Mouse (Mus musculus) hindbrain, embryonic 15.5 days (tissue): ENCODE results near the gene St3gal5. TPM values are rescaled to one million over a fixed set of nuclear protein-coding genes. Genes with fewer than 3 reads are reported as not detected.

Experiments
- ATAC-seq: fragments of 200-750 bp; cut with Nextera tagmentation; 2 replicates; pipeline ENCODE4 v1.8.0; 2017; ENCODE audit warnings: low read depth, moderate number of reproducible peaks, moderate TSS enrichment; ENCODE audit not compliant: low FRiP score
- H3K27ac ChIP-seq: fragments of 300-500 bp; sonication (generic); replicated peaks from 2 replicates; pipeline ENCODE4 v1.5.1; 2015; ENCODE audit warnings: mild to moderate bottlenecking, inconsistent platforms
- H3K27me3 ChIP-seq: fragments of 300-500 bp; sonication (generic); 2 replicates; pipeline ENCODE4 v1.6.1; 2015; ENCODE audit warnings: control low read depth, inconsistent platforms
- H3K36me3 ChIP-seq: fragments of 300-500 bp; sonication (generic); 2 replicates; pipeline ENCODE4 v1.6.1; 2015; ENCODE audit warnings: control low read depth, inconsistent platforms
- H3K4me1 ChIP-seq: fragments of 300-500 bp; sonication (generic); replicated peaks from 2 replicates; pipeline ENCODE4 v1.6.1; 2015; ENCODE audit warnings: control low read depth, inconsistent platforms
- H3K4me2 ChIP-seq: fragments of 300-500 bp; sonication (generic); 2 replicates; pipeline ENCODE4 v1.6.1; 2015; ENCODE audit warnings: moderate library complexity, mild to moderate bottlenecking, inconsistent platforms
- H3K4me3 ChIP-seq: fragments of 300-500 bp; sonication (generic); 2 replicates; pipeline ENCODE4 v1.5.1; 2015; ENCODE audit warnings: mild to moderate bottlenecking, inconsistent platforms
- H3K9ac ChIP-seq: fragments of 300-500 bp; sonication (generic); 2 replicates; pipeline ENCODE4 v1.6.1; 2015; ENCODE audit warnings: inconsistent platforms
- H3K9me3 ChIP-seq: fragments of 300-500 bp; sonication (generic); 2 replicates; pipeline ENCODE4 v1.6.1; 2016; ENCODE audit warnings: control low read depth, inconsistent platforms
- WGBS: fragments of 180-500 bp; shearing (Covaris S2); methylation state at CpG from one replicate; pipeline ENCODE4 v1.1.7; 2015; 5-methylcytosine and 5-hydroxymethylcytosine counted together
- polyA plus RNA-seq: library from polyadenylated mRNA; unstranded; fragments of >200 nt; fragmentation: Nextera tagmentation; extraction: Ambion mirVana; gene quantifications from 2 replicates; pipeline ENCODE4 v1.2.1, GENCODE M21; 2015

Gene St3gal5
- polyA plus RNA-seq, 1 experiment from 2014 or later = 62.5 TPM

GRCm38 (mm10) chr6:72098691-72099090, 1.3 kb downstream of the St3gal5 start:
- ATAC-seq = no peak
- Histone ChIP-seq H3K27ac (peak overlapping the region; percentile 84; the same call in 1 of the 2 replicates), H3K9ac (peak overlapping the region; percentile 94), H3K4me3 (peak overlapping the region; percentile 91), H3K4me1 (peaks cover 28% of the 10 kb centered on the region), H3K4me2 (peak overlapping the region; percentile 81), H3K27me3 (no peaks in the 10 kb centered on the region), H3K36me3 (no peaks in the 10 kb centered on the region), H3K9me3 (no peaks in the 10 kb centered on the region)
- WGBS = 16% methylated on average over 2 of the region's 2 CpGs

- Histone ChIP-seq H3K36me3 (no peaks in the 10 kb centered on the region), H3K4me1 (peaks cover 28% of the 10 kb centered on the region), H3K27ac (no peak overlapping the region), H3K27me3 (no peaks in the 10 kb centered on the region), H3K4me2 (peak overlapping the region; percentile 81), H3K4me3 (peak overlapping the region; percentile 91; the same call in 1 of the 2 replicates), H3K9ac (no peak overlapping the region), H3K9me3 (no peaks in the 10 kb centered on the region)
- no peak for ATAC-seq
- WGBS = 78% methylated on average over 3 of the region's 3 CpGs
Observed at GRCm38 (mm10) chr6:72099281-72099680, 1.9 kb downstream of the St3gal5 start.

GRCm38 (mm10) chr6:72100171-72100570, 2.8 kb downstream of the St3gal5 start:
- Histone ChIP-seq H3K9me3 (no peaks in the 10 kb centered on the region), H3K27me3 (no peaks in the 10 kb centered on the region), H3K9ac (no peak overlapping the region), H3K36me3 (no peaks in the 10 kb centered on the region), H3K27ac (no peak overlapping the region), H3K4me1 (peaks cover 28% of the 10 kb centered on the region), H3K4me3 (no peak overlapping the region), H3K4me2 (no peak overlapping the region)
- WGBS = 55% methylated on average over 5 of the region's 5 CpGs
- no peak for ATAC-seq

- 86% methylated on average over 8 of the region's 8 CpGs for WGBS
- ATAC-seq = no peak
Observed at GRCm38 (mm10) chr6:72100939-72101338, 3.5 kb downstream of the St3gal5 start.

GRCm38 (mm10) chr6:72101386-72101785, 4.0 kb downstream of the St3gal5 start:
- peaks cover 28% of the 10 kb centered on the region for H3K4me1 ChIP-seq
- no peak for ATAC-seq
- no peak overlapping the region for H3K4me3 ChIP-seq
- H3K9ac ChIP-seq = no peak overlapping the region
- no peaks in the 10 kb centered on the region for H3K27me3 ChIP-seq
- no peaks in the 10 kb centered on the region for H3K36me3 ChIP-seq
- H3K4me2 ChIP-seq = no peak overlapping the region
- no peaks in the 10 kb centered on the region for H3K9me3 ChIP-seq
- H3K27ac ChIP-seq = no peak overlapping the region
- WGBS = 82% methylated on average over 4 of the region's 4 CpGs

More at GRCm38 (mm10) chr6:72100939-72101338, 3.5 kb downstream of the St3gal5 start:
- Histone ChIP-seq H3K4me3 (no peak overlapping the region), H3K27me3 (no peaks in the 10 kb centered on the region), H3K4me2 (no peak overlapping the region), H3K9ac (no peak overlapping the region), H3K9me3 (no peaks in the 10 kb centered on the region), H3K36me3 (no peaks in the 10 kb centered on the region), H3K27ac (no peak overlapping the region), H3K4me1 (peaks cover 28% of the 10 kb centered on the region)

- WGBS = 79% methylated on average over 5 of the region's 5 CpGs
- no peak overlapping the region for H3K9ac ChIP-seq
Observed at GRCm38 (mm10) chr6:72102066-72102465, 4.7 kb downstream of the St3gal5 start.

GRCm38 (mm10) chr6:72104534-72104933, 7.1 kb downstream of the St3gal5 start:
- Histone ChIP-seq H3K9ac (no peak overlapping the region), H3K27me3 (no peaks in the 10 kb centered on the region), H3K4me3 (no peak overlapping the region), H3K27ac (no peak overlapping the region), H3K9me3 (no peaks in the 10 kb centered on the region), H3K4me2 (no peak overlapping the region), H3K36me3 (no peaks in the 10 kb centered on the region), H3K4me1 (peaks cover 20% of the 10 kb centered on the region)
- no peak for ATAC-seq
- 86% methylated on average over 7 of the region's 7 CpGs for WGBS

More at GRCm38 (mm10) chr6:72102066-72102465, 4.7 kb downstream of the St3gal5 start:
- H3K27me3 ChIP-seq = no peaks in the 10 kb centered on the region
- no peak overlapping the region for H3K4me2 ChIP-seq
- H3K27ac ChIP-seq = no peak overlapping the region
- H3K9me3 ChIP-seq = no peaks in the 10 kb centered on the region
- no peak overlapping the region for H3K4me3 ChIP-seq
- H3K36me3 ChIP-seq = no peaks in the 10 kb centered on the region
- peaks cover 24% of the 10 kb centered on the region for H3K4me1 ChIP-seq
- no peak for ATAC-seq

GRCm38 (mm10) chr6:72108941-72109892, 11.8 kb downstream of the St3gal5 start:
- no peaks in the 10 kb centered on the region for H3K9me3 ChIP-seq
- 62% methylated on average over 14 of the region's 14 CpGs for WGBS
- H3K4me1 ChIP-seq = peaks cover 21% of the 10 kb centered on the region
- no peak overlapping the region for H3K4me3 ChIP-seq
- H3K27me3 ChIP-seq = no peaks in the 10 kb centered on the region
- no peaks in the 10 kb centered on the region for H3K36me3 ChIP-seq
- H3K9ac ChIP-seq = no peak overlapping the region
- ATAC-seq = peak; percentile 50; the same call in 1 of the 2 replicates
- no peak overlapping the region for H3K27ac ChIP-seq
- no peak overlapping the region for H3K4me2 ChIP-seq

GRCm38 (mm10) chr6:72110577-72110976, 13.2 kb downstream of the St3gal5 start:
- no peak for ATAC-seq
- Histone ChIP-seq H3K4me3 (no peak overlapping the region), H3K27ac (no peak overlapping the region), H3K9me3 (no peaks in the 10 kb centered on the region), H3K36me3 (no peaks in the 10 kb centered on the region), H3K4me2 (no peak overlapping the region), H3K9ac (no peak overlapping the region), H3K27me3 (no peaks in the 10 kb centered on the region), H3K4me1 (peaks cover 21% of the 10 kb centered on the region)
- WGBS = 82% methylated on average over 3 of the region's 3 CpGs

GRCm38 (mm10) chr6:72112575-72112974, 15.2 kb downstream of the St3gal5 start:
- no peak overlapping the region for H3K9ac ChIP-seq
- no peaks in the 10 kb centered on the region for H3K9me3 ChIP-seq
- H3K27me3 ChIP-seq = no peaks in the 10 kb centered on the region
- no peaks in the 10 kb centered on the region for H3K36me3 ChIP-seq
- no peak overlapping the region for H3K27ac ChIP-seq
- H3K4me2 ChIP-seq = no peak overlapping the region
- ATAC-seq = 0 out of 2 replicates have a peak, but pooled peaks have one; percentile 52
- peaks cover 21% of the 10 kb centered on the region for H3K4me1 ChIP-seq
- WGBS = 54% methylated on average over 6 of the region's 6 CpGs
- no peak overlapping the region for H3K4me3 ChIP-seq

- peaks cover 21% of the 10 kb centered on the region for H3K4me1 ChIP-seq
- no peaks in the 10 kb centered on the region for H3K36me3 ChIP-seq
- no peak for ATAC-seq
- H3K27ac ChIP-seq = no peak overlapping the region
- H3K9me3 ChIP-seq = no peaks in the 10 kb centered on the region
- 94% methylated on average over 2 of the region's 2 CpGs for WGBS
- no peak overlapping the region for H3K9ac ChIP-seq
- no peaks in the 10 kb centered on the region for H3K27me3 ChIP-seq
- no peak overlapping the region for H3K4me2 ChIP-seq
- no peak overlapping the region for H3K4me3 ChIP-seq
Observed at GRCm38 (mm10) chr6:72113093-72113702, 15.8 kb downstream of the St3gal5 start.

- no peak for ATAC-seq
- Histone ChIP-seq H3K4me3 (no peak overlapping the region), H3K27me3 (no peaks in the 10 kb centered on the region), H3K4me2 (no peak overlapping the region), H3K4me1 (peaks cover 6% of the 10 kb centered on the region; the same call in 1 of the 2 replicates), H3K9ac (no peak overlapping the region), H3K9me3 (no peaks in the 10 kb centered on the region), H3K27ac (no peak overlapping the region), H3K36me3 (no peaks in the 10 kb centered on the region)
- WGBS = 90% methylated on average over 7 of the region's 7 CpGs
Observed at GRCm38 (mm10) chr6:72114902-72115301, 17.5 kb downstream of the St3gal5 start.
